Mouse (Mus musculus) testis, adult 2 months (tissue): Measurements from ENCODE around the gene Galnt6.

Experiments
- CTCF ChIP-seq: fragments of 200-500 bp; IDR thresholded peaks from 2 replicates; pipeline ENCODE4 v1.5.1; 2012; ENCODE audit warnings: low read depth, mild to moderate bottlenecking, inconsistent platforms, low read length, moderate library complexity; ENCODE audit not compliant: control insufficient read depth, insufficient read depth, insufficient replicate concordance
- POLR2A ChIP-seq: fragments of 200-500 bp; IDR thresholded peaks from 2 replicates; pipeline ENCODE4 v1.6.1; 2012; ENCODE audit warnings: low read depth, mild to moderate bottlenecking, inconsistent platforms, low read length, moderate library complexity; ENCODE audit not compliant: control insufficient read depth

DNA sequence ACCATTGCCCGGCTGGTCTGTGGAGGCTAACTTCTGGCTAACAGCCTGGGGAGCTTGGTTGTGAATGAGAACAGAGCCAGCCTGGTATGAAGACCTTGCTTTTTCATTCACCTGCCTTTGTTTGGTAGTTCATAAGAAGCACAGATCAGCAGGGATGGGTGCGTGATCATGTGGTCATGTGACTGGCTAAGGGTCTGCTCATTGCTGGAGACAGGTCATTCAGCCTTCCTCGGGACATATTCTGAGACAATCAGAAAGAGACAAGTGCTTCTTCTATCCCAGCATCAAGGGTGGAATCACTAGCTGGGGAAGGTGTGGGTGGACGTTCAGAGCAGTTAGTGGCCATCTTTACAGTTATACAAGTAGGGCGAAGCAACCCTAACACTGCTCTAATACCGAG lies 10.3 kb upstream of the Galnt6 start:
- TF ChIP-seq POLR2A (no peak), CTCF (no peak)
